ENCODE assay signal across 8 mouse cellular contexts in genomic region chr2:104367836-104368298, GRCm38 (mm10). TPM values are rescaled to one million over a fixed set of nuclear protein-coding genes. Genes with fewer than 3 reads are reported as not detected.
DNase-seq lines count a peak whose midpoint lies in the region; ATAC-seq and TF ChIP-seq lines count a peak whose summit lies in the region.
"Had no signal": no experiment of that assay in that cellular context is flagged by ENCODE, and none has a peak within 500 bp of the region (broad histone marks: within the 10 kb centered on the region; RNA-seq: fewer than 3 reads in every experiment).

No protein-coding gene starts in this region.

- ATAC-seq in midbrain, embryonic 12.5 days (ENCODE audit: low FRiP score, low read depth): peak; percentile 92
- no peak for ATAC-seq in erythroid progenitor cell, adult 5-6 weeks (replicated peaks; ENCODE audit: low FRiP score, poor library complexity, severe bottlenecking)
- no peak for ATAC-seq in heart, embryonic 11.5 days (replicated peaks; ENCODE audit: insufficient number of reproducible peaks, low FRiP score, low TSS enrichment)
- ATAC-seq in heart, embryonic 12.5 days (ENCODE audit: insufficient number of reproducible peaks, low FRiP score): no peak

- 0 out of 2 replicates have a peak overlapping the region, but pooled peaks have one; percentile 14 for H3K4me2 ChIP-seq in midbrain, embryonic 12.5 days (replicated peaks)
- H3K4me2 ChIP-seq in heart, embryonic 11.5 days: no peak overlapping the region
- no peak overlapping the region for H3K4me2 ChIP-seq in heart, embryonic 12.5 days
- H3K4me2 ChIP-seq: limb, embryonic 12.5 days had no signal

- no peak overlapping the region for H3K4me3 ChIP-seq in midbrain, embryonic 12.5 days
- no peak overlapping the region for H3K4me3 ChIP-seq in heart, embryonic 11.5 days (ENCODE audit: low read depth, low read length)
- no peak overlapping the region for H3K4me3 ChIP-seq in heart, embryonic 12.5 days
- H3K4me3 ChIP-seq: limb, embryonic 12.5 days had no signal

- no peak for TF ChIP-seq POLR2A in brain, embryonic 14.5 days (IDR thresholded peaks at IDR 0.05; ENCODE audit: borderline replicate concordance, extremely low read depth, insufficient read depth, insufficient read length, poor library complexity, severe bottlenecking)

- peak overlapping the region; percentile 46; the same call in 1 of the 2 replicates for H3K27ac ChIP-seq in midbrain, embryonic 12.5 days (replicated peaks)
- no peak overlapping the region for H3K27ac ChIP-seq in heart, embryonic 11.5 days (ENCODE audit: low read depth, low read length)
- H3K27ac ChIP-seq in heart, embryonic 12.5 days (ENCODE audit: poor library complexity, severe bottlenecking): no peak overlapping the region
- H3K27ac ChIP-seq: limb, embryonic 12.5 days had no signal

- 17% methylated on average over 6 of the region's 6 CpGs for WGBS in midbrain, embryonic 12.5 days
- 55% methylated on average over 6 of the region's 6 CpGs for WGBS in heart, embryonic 11.5 days (ENCODE audit: insufficient replicate concordance)
- 43% methylated on average over 6 of the region's 6 CpGs for WGBS in heart, embryonic 12.5 days

- no peaks in the 10 kb centered on the region for H3K36me3 ChIP-seq in midbrain, embryonic 12.5 days
- H3K36me3 ChIP-seq in heart, embryonic 11.5 days (ENCODE audit: control insufficient read depth, insufficient read depth, low read length): no peaks in the 10 kb centered on the region
- H3K36me3 ChIP-seq in heart, embryonic 12.5 days: no peaks in the 10 kb centered on the region
- H3K36me3 ChIP-seq: limb, embryonic 12.5 days had no signal

- no peaks in the 10 kb centered on the region for H3K9me3 ChIP-seq in midbrain, embryonic 12.5 days
- H3K9me3 ChIP-seq in heart, embryonic 11.5 days (replicated peaks; ENCODE audit: control insufficient read depth, low read length): no peaks in the 10 kb centered on the region
- no peaks in the 10 kb centered on the region for H3K9me3 ChIP-seq in heart, embryonic 12.5 days (replicated peaks)
- H3K9me3 ChIP-seq: limb, embryonic 12.5 days had no signal

- H3K9ac ChIP-seq in midbrain, embryonic 12.5 days (replicated peaks): no peak overlapping the region
- H3K9ac ChIP-seq in heart, embryonic 11.5 days (ENCODE audit: low read depth, low read length): no peak overlapping the region
- no peak overlapping the region for H3K9ac ChIP-seq in heart, embryonic 12.5 days
- H3K9ac ChIP-seq: limb, embryonic 12.5 days had no signal

- TF ChIP-seq CTCF in brain, embryonic 14.5 days (IDR thresholded peaks at IDR 0.05; ENCODE audit: borderline replicate concordance, extremely low read depth, insufficient read depth, insufficient read length): no peak

- H3K27me3 ChIP-seq in midbrain, embryonic 12.5 days: no peaks in the 10 kb centered on the region; the same call in 1 of the 2 replicates
- no peaks in the 10 kb centered on the region for H3K27me3 ChIP-seq in heart, embryonic 11.5 days (ENCODE audit: control insufficient read depth, insufficient read depth, low read length)
- no peaks in the 10 kb centered on the region for H3K27me3 ChIP-seq in heart, embryonic 12.5 days (replicated peaks)
- H3K27me3 ChIP-seq: limb, embryonic 12.5 days had no signal

- peak; percentile 94 for DNase-seq in brain, embryonic 14.5 days (ENCODE audit: low read depth)
- DNase-seq in cerebellum, adult 18-20 months: peak; percentile 60 to 73
- peak; percentile 38 to 50 for DNase-seq in frontal cortex, adult 2 months (ENCODE audit: extremely low spot score in 1 of 2, low spot score in 1 of 2)

- peaks cover 18% of the 10 kb centered on the region for H3K4me1 ChIP-seq in midbrain, embryonic 12.5 days
- H3K4me1 ChIP-seq in heart, embryonic 11.5 days (ENCODE audit: control insufficient read depth, insufficient read depth, low read length): no peaks in the 10 kb centered on the region
- peaks cover 5% of the 10 kb centered on the region; the same call in 1 of the 2 replicates for H3K4me1 ChIP-seq in heart, embryonic 12.5 days (replicated peaks)
- H3K4me1 ChIP-seq: limb, embryonic 12.5 days had no signal

RNA-seq across cellular contexts. Expression of gene D430041D05Rik, which starts 42.9 kb away (rescaled TPM):
- 8.7 and 18.1 TPM in 2 replicates for polyA plus RNA-seq in brain, embryonic 14.5 days (2012; rRNA removed)
- 28.6 and 29.4 TPM in 2 replicates for polyA plus RNA-seq in frontal cortex, adult 2 months (2012; rRNA removed)
- polyA plus RNA-seq in midbrain, embryonic 12.5 days (2016; fragmentation: Nextera tagmentation; extraction: Ambion mirVana): 3.2 TPM in 2 replicates
- not detected in 2 replicates for total RNA-seq in erythroid progenitor cell, adult 5-6 weeks (2015; ENCODE audit: low replicate concordance)
- not detected in 2 replicates for total RNA-seq in erythroid progenitor cell, adult 5-6 weeks (2017; ENCODE audit: low replicate concordance)
- 0.30 and 0.34 TPM in 2 replicates for polyA plus RNA-seq in heart, embryonic 11.5 days (2014; fragmentation: Nextera tagmentation; extraction: Ambion mirVana)
- 0.04 and 0.09 TPM in 2 replicates for polyA plus RNA-seq in heart, embryonic 12.5 days (2016; fragmentation: Nextera tagmentation; extraction: Ambion mirVana)

Comparison
In these comparisons a context has a peak if more than half of its experiments do, and no peak if none do; other contexts are left out.
1. DNase-seq: peak in every context shown above with its lines; median percentile 94 in brain, embryonic 14.5 days; 66 in cerebellum, adult 18-20 months; 44 in frontal cortex, adult 2 months.